Mouse (Mus musculus): ENCODE data around the gene Sgms1.

The Sgms1 gene

GRCm38 (mm10) chr19:32292782-32293776 is 96.4 kb downstream of the Sgms1 start:
- no peak for DNase-seq (ENCODE audit: low spot score)

GRCm38 (mm10) chr19:32292067-32292739 is 97.3 kb downstream of the Sgms1 start:
- no peak for DNase-seq (ENCODE audit: low spot score)

DNA sequence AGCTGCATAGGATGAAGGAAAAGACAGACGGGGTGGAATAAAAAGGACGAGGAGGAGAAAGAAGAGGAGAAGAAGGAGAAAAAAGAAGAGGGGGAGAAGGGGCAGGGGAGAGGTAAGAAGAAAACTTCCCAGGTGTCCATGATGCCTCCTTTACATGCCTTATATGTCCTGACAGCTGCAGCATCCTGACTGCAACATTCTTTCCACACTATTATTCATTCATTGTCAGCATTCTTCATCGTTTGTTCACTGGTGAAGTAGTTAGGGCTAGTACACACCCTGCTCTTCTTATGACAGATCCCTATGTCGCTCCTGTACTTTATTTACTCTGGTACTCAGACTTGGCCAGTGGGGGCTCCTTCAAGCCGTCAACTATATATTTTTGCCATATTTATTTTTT is 98.4 kb downstream of the Sgms1 start:
- no peak for DNase-seq (ENCODE audit: low spot score)

DNA sequence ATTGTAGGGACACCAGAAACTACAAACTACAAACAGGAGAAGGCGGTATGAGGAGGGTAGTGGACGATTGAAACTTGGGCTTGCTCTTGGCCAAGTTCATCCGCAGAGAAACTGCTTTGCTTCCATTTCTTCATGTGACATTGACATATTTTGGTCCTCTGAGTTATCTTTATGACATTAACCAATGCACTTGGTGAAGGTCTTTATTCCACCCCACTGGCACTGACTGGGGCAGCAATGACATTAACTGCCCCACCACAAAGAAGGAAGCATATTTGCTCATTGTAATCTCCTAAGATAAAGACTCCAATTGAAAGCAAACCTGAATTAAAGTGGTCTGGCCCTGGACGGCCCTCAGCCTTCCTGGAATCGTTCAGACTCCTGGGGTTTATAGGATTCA is 100.6 kb downstream of the Sgms1 start:
- no peak for DNase-seq (ENCODE audit: low spot score)

DNA sequence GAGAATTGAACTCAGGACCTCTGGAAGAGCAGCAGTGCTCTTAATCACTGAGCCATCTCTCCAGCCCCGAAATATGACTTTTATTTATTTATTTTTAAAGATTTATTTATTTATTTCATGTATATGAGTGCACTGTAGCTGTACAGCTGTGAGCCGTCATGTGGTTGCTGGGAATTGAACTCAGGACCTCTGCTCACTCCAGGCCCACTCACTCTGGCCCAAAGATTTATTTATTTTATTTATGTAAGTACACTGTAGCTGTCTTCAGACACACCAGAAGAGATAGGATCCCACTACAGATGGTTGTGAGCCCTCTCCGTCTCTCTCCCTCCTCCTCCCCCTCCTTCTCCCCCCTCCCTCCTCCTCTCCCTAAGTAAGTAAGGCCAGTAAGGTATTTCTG is 101.7 kb downstream of the Sgms1 start:
- no peak for DNase-seq (ENCODE audit: low spot score)

GRCm38 (mm10) chr19:32285455-32285831 is 104.1 kb downstream of the Sgms1 start:
- DNase-seq (ENCODE audit: low spot score): no peak

DNA sequence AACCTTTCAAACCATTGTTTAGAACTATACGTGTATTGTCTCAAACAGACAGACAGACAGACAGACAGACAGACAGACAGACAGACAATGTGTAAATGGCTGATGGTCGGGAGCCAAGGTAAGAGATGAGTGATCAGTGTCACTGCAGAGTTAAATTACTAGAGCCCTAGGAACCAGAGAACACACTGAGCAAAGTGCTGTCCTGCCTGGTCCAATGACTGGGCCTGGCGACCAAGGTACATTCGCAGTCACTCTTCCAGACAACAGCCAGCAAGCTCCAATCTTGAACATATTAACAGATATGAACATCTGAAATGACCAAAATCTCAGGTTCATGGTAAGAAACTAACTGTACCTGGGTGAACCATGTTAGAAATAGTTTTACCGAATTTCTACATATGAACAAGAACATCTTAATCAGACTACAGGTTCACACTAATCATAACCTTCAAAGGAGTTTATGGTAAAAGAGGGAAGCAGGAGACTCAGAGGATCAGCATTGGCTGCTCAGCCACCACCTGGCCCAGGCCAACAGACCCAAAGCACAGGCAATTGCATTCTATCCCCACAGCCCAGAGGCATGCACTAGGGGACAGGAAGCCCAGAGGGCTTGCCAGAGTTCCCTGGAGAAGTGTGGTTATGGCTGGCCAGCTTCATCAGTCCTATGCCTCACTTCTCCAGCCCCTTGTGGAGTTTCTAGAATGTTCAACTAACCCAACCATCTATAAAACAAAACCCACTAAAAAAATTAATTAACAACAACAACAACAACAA is 104.6 kb downstream of the Sgms1 start:
- DNase-seq (ENCODE audit: low spot score): no peak

GRCm38 (mm10) chr19:32281917-32282316 is 107.6 kb downstream of the Sgms1 start:
- no peak for DNase-seq (ENCODE audit: low spot score)

GRCm38 (mm10) chr19:32280380-32280779 is 109.1 kb downstream of the Sgms1 start:
- no peak for DNase-seq (ENCODE audit: low spot score)

- no peak for DNase-seq (ENCODE audit: low spot score)
These were observed 110.1 kb downstream of the Sgms1 start for GRCm38 (mm10) chr19:32279400-32279799.

DNA sequence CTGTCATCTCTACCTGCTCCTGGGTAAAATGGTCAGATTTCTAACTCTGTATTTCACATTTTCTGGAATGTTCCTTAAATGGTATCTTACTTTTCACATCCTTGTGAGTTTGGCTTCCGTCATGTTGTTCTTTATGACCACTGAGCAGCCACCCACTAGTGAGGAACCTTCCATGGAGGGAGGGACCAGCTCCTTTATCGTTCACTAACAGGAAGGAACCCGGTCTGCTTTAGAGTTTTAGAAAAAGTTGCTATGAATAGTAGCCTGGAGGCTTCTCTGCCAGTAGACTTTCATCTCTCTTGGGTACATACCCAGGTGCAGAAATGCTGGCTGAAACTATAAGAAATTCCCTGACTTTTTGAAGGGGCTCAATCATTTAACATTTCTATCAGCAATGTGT is 111.6 kb downstream of the Sgms1 start:
- DNase-seq (ENCODE audit: low spot score): no peak

DNA sequence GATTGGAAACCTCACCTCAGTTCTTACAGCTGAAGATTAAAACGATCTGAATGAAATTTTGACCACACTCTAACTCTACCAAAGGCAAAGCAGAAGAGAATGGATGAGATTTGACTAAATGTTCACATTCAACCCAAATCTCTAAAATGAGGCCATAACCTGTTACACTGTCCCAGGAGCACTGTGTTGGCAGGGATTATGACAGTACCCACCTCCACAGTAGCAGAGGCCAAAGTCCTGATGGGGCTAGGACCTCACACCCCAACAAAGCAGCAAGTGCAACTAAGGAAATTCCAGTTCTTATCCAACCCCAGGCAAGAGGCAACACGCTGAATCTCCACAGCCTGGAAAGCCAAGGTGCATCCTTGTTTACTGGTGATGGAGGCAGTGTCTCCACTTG is 112.2 kb downstream of the Sgms1 start:
- no peak for DNase-seq (ENCODE audit: low spot score)

DNA sequence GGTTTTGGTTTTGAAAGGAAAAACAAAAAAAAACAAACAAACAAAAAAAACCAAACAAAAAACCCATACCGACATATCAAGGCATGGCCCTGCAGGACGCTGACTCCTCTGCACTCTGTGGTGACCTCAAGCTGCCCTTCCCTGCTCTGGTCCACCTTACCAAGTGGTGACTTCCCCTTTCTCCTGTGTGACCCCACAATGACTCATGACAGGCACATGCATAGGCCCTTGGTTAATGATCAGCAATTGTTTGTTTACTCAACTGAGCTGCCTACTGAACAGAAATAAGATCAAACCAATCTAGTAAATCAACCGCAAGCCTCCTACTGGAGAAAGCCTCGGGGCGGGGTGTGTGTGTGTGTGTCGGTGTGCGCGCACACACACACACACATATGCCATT is 112.7 kb downstream of the Sgms1 start:
- DNase-seq (ENCODE audit: low spot score): no peak

- peak; percentile 37 for DNase-seq (ENCODE audit: low spot score)
These were observed 113.3 kb downstream of the Sgms1 start for GRCm38 (mm10) chr19:32276263-32276662.

- DNase-seq (ENCODE audit: low spot score): no peak
These were observed 114.2 kb downstream of the Sgms1 start for GRCm38 (mm10) chr19:32275068-32275925.

DNA sequence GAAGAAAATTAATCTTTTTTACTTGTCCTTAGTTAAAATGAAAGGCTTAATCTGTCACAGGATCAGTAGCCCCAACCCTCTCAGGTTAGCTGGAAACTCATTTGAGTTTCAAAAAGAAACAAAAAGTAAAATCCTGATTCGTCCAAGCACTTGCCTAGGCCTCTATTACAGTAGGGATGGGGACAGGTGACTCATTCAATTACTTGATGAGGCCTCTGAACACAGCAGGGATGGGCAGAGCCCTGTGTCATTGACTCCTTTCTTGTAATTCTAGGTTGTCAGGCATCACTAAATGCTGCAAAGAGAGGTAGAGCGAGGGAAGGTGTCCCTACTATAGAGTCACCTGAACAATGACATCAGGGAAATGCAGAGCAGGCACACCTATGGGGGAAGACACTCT is 115.4 kb downstream of the Sgms1 start:
- DNase-seq (ENCODE audit: low spot score): no peak

DNA sequence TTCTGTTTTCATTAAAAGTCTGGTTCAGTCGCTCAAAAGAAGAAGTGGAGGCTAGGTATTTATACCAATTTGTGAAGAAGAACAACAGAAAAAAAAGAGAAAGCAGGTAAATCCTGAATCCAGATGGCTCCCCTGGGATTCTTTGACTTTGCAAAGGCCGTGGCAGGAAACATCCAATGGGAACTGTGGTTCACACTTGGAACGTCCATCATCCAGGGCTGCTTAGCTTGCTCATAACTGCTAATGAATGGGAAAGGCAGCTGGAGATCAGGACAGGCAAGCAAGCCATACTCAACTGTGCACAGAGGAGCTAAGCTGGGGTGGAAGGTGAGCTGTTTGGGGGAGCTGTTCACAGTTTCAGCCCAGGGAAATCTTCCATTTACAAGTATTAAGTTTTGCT is 115.8 kb downstream of the Sgms1 start:
- no peak for DNase-seq (ENCODE audit: low spot score)

DNA sequence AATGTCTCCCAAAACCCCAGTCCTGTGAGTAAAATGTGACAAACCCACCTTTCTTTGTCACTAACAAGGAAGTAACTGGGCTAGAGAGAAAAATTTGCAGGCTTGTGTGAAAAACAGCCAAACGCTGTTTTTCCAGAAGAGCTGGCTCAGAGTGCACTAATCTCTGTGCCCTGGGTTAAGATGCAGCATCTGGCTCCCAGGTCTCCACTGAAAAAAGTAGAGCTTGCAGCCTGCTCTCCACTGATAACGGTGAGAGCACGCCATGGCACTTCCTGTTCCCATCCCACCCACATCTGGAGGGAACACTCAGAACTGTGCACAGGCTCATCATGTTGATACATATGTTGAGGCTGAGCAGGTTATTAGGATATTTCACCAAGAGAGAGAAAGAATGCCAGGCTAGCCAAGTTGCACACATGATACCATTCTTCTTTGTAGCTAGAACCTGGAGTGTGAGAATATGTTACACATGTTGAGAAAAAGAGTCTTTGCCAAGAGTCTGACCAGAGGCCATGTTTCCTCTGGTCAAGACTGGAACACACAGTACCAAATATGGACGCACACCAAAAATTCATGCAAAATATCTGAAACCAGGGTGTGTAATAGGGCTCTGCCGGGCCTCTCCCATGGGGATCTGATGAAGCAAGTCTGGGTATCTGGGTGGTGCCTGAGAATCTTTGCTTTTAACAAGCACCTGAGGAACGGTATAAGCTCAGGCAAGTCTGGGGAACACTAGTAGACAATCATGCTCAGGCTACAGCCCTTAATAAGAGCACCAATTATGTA is 116.8 kb downstream of the Sgms1 start:
- DNase-seq (ENCODE audit: low spot score): no peak

DNA sequence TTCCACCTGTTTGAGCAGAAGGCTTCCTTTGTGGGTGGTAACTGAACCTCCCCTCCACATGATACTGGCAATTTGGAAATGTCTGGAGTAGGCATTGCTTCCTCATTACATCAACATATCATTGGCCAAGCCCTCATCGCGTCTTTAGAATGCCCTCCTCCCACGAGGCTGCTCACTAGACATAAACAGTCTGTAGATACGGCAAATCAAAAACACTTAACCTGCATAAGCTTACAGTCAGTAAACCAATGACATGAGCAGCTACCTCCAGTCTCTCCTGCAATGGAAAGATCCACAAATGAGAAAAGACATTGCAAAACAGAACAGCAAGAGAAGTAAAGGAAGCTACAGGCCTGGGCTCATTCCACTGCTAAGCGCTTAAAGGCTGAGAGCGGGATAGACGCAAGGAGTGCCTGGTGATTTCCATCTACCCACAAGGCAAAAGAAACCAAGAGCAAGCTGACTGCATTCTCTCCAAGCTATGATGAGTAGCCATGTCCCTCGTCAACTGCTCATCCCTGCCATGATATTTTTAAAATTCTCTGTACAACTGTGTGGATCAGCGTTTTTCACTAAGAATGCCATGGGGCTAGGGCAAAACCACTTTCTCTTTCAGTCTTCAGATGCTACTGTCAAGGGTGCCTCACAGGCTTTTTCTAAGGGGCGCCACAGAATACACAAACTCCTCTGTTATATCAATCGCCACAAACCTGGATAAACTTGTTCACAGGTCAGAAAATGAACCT is 117.9 kb downstream of the Sgms1 start:
- DNase-seq (ENCODE audit: low spot score): no peak

GRCm38 (mm10) chr19:32269844-32270176 is 119.7 kb downstream of the Sgms1 start:
- DNase-seq (ENCODE audit: low spot score): no peak

Data from ovary, postnatal 36 days (tissue).